Mouse (Mus musculus): Measurements from ENCODE around the gene C2cd4c.

DNA sequence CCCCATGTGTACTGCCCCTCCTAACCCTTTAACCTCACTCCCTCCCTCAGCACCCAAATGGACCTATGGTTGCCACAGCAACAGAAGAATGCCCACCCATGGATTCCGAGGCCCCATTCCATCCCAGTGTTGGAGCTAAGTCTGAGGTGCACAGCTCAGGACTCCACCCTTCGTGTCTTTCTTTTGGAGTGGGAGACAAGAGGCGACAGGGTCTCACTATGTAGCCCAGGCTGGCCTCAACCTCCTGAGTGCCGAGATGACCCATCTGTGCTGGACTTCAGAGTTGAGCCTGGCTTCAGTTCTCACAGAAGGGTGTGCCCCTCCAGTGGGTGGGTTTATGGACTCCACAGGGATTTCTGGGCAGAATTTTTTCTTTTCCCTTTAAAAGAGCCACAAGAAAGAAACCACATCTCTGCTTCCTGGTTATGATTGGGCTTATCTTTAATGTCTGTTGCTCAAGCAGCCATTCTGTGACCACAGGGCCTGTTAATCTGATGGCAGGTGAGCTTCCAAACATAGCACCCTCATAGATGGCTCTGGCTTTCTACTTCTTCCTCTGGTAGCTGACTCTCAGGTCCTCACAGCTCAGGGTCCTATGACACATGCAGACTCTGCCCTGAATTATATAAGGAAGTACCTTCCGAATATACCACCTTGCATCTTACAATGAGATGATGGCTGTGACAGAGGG is 26.6 kb downstream of the C2cd4c start, which contains the start of gene Theg:
- TF ChIP-seq CTCF (IDR thresholded peaks at IDR 0.05; ENCODE audit: control insufficient read depth, insufficient read depth, low read length), result no peak
- TF ChIP-seq POLR2A (IDR thresholded peaks at IDR 0.05; ENCODE audit: borderline replicate concordance, control insufficient read depth, low read depth, low read length), result no peak
